Mouse (Mus musculus) heart, adult 8-10 months (tissue): Measurements from ENCODE around the gene Atp5h. TPM values are rescaled to one million over a fixed set of nuclear protein-coding genes. Genes with fewer than 3 reads are reported as not detected.

Source experiments
- DNase-seq: peaks from one replicate; pipeline ENCODE4 v3.0.0; 2022; ENCODE audit warnings: low spot score
- microRNA-seq: library from miRNA; unstranded; fragments of <30 nt; microRNA quantifications from one replicate; pipeline ENCODE4 v1.2.0, GENCODE M21; 2022
- total RNA-seq, 4 experiments: library from RNA; stranded (reverse); gene quantifications; 2 replicates each; pipeline ENCODE4 v1.2.4; 2022

The Atp5h gene
- total RNA-seq, 4 experiments from 2014 or later = 2,233 to 2,384 (median 2,275) TPM

DNA sequence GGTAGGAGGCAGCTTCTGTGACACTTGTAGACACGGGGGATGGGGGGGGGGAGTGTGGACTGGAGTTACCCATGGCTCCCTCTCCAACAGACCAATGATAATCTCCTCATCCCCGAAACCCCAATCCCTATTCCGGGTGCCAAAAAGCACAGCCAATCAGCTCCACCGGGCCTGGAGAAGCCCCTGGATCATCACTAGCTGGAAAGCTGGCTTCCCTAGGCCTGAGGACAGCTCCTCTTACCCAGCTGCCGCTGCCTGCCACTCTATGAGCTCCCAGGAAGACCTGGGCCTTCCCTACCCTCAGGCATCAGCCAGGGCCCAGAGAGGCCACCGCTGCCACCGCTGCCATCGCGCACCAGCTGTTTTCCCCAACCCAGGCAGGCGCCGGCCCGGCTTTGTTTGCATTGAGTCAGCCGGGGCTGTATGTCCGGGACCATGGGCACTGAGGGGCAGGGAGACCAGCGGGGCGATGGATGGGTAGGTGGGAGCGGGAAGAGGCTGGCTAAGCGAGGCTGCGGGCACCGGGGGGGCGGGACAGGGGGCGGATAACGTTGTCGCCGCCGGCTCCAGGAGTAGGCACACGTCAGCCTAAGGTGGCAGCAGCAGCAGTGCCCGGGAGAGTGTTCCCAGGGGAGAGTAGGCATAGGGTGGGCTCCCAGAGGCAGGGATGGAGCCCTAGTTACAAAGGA lies 52.9 kb downstream of the Atp5h start:
- no peak for DNase-seq

- no peak for DNase-seq
Observed at GRCm38 (mm10) chr11:115366039-115366705, 53.6 kb downstream of the Atp5h start.

Small RNA genes lying within 50 kb of the gene (microRNA-seq; reads per million reads assigned to microRNA genes)
- not detected for gene Mir3968

Other genes starting within 250 kb of the Atp5h start
- gene Tmem104, start 232.5 kb downstream of the Atp5h start, total RNA-seq = 10 to 100 TPM in 1 of 4 experiments, 1 to 10 TPM in 3; 8.7 to 10.9 (median 9.1) TPM
- gene Nat9, start 232.1 kb downstream of the Atp5h start, total RNA-seq = 10 to 100 TPM; 25.0 to 34.9 (median 25.9) TPM
- under 1 TPM; 0.09 to 0.65 (median 0.23) TPM for gene Grin2c, start 152.7 kb downstream of the Atp5h start, total RNA-seq
- 1 to 10 TPM; 9.1 to 10.0 (median 9.6) TPM for gene Fdxr, start 142.9 kb downstream of the Atp5h start, total RNA-seq
- gene Fads6, start 122.3 kb downstream of the Atp5h start, total RNA-seq = 1 to 10 TPM; 2.0 to 3.5 (median 2.3) TPM
- not detected for gene Otop2, start 112.8 kb downstream of the Atp5h start, total RNA-seq
- gene Ush1g, start 97.9 kb downstream of the Atp5h start, total RNA-seq = under 1 TPM; 0.09 to 0.28 (median 0.25) TPM
- gene Otop3, start 85.2 kb downstream of the Atp5h start, total RNA-seq = not detected
- 1 to 10 TPM; 3.4 to 4.3 (median 4.1) TPM for gene Hid1, start 52.2 kb downstream of the Atp5h start, total RNA-seq
- 1 to 10 TPM; 4.1 to 5.3 (median 4.8) TPM for gene Cdr2l, start 38.0 kb downstream of the Atp5h start, total RNA-seq
- 100 to 1,000 TPM; 139 to 160 (median 146) TPM for gene Mrpl58, start 16.2 kb downstream of the Atp5h start, total RNA-seq
- 10 to 100 TPM; 29.3 to 34.0 (median 29.7) TPM for gene Kctd2, start 166 bp upstream of the Atp5h start, total RNA-seq
- gene Trim80, start 20.6 kb upstream of the Atp5h start, total RNA-seq = under 1 TPM in 1 of 4 experiments, not detected in 3; 0.16 TPM
- not detected for gene Slc16a5, start 42.5 kb upstream of the Atp5h start, total RNA-seq
- 1 to 10 TPM; 1.2 to 2.2 (median 1.9) TPM for gene Armc7, start 55.7 kb upstream of the Atp5h start, total RNA-seq
- 10 to 100 TPM in 2 of 4 experiments, 1 to 10 TPM in 2; 8.7 to 14.9 (median 10.1) TPM for gene Nt5c, start 71.9 kb upstream of the Atp5h start, total RNA-seq
- 100 to 1,000 TPM; 114 to 126 (median 121) TPM for gene Jpt1, start 94.4 kb upstream of the Atp5h start, total RNA-seq
- gene Sumo2, start 116.3 kb upstream of the Atp5h start, total RNA-seq = 100 to 1,000 TPM; 166 to 179 (median 176) TPM
- 10 to 100 TPM; 15.7 to 24.4 (median 19.2) TPM for gene Nup85, start 144.5 kb upstream of the Atp5h start, total RNA-seq
- 100 to 1,000 TPM in 1 of 4 experiments, 10 to 100 TPM in 3; 80.5 to 101 (median 85.0) TPM for gene Mrps7, start 184.0 kb upstream of the Atp5h start, total RNA-seq
- 10 to 100 TPM; 13.0 to 19.0 (median 15.8) TPM for gene Gga3, start 184.1 kb upstream of the Atp5h start, total RNA-seq
- gene Mif4gd, start 193.0 kb upstream of the Atp5h start, total RNA-seq = 10 to 100 TPM; 40.8 to 52.0 (median 45.0) TPM
- 10 to 100 TPM; 31.4 to 40.9 (median 34.9) TPM for gene Slc25a19, start 208.3 kb upstream of the Atp5h start, total RNA-seq